Mouse (Mus musculus): ENCODE results near the gene Podxl2. TPM values are rescaled to one million over a fixed set of nuclear protein-coding genes. Genes with fewer than 3 reads are reported as not detected.

Podxl2 gene
- polyA plus RNA-seq (2017; shearing (Covaris generic)), result not detected

DNA sequence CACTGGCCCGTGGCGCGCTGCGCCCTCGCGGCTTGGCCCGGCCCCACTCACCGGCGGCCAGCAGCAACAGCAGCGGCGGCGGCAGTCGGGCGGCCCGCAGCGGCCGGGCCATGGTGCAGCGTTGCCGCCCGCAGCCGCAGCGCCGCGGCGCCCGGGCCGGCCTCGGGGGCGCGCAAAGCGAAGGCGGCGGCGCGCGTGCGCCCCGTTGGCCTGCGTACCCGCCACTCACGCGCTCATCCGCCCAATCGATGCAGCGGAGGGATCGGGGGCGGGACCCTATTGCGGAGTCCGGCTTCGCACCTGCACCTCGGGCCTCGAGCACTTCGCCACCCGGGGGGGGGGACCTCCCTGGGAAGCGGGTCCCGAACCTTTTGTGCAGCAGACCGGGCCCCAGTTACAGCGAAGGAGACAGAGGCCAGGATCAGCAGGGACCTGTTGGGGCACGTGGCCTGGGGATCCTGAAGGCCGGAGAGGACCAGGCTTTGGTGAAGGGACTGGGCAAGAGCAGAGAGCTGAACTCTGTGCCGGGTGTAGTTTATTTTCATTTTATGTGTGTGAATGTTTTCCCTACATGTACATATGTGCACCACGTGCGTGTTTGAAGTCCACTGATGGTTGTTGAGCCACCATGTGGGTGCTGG is at the start of gene Podxl2:
Gene Podxl2, minus strand, starts transcription at position 177 of the 641 bp plus-strand sequence.

DNA sequence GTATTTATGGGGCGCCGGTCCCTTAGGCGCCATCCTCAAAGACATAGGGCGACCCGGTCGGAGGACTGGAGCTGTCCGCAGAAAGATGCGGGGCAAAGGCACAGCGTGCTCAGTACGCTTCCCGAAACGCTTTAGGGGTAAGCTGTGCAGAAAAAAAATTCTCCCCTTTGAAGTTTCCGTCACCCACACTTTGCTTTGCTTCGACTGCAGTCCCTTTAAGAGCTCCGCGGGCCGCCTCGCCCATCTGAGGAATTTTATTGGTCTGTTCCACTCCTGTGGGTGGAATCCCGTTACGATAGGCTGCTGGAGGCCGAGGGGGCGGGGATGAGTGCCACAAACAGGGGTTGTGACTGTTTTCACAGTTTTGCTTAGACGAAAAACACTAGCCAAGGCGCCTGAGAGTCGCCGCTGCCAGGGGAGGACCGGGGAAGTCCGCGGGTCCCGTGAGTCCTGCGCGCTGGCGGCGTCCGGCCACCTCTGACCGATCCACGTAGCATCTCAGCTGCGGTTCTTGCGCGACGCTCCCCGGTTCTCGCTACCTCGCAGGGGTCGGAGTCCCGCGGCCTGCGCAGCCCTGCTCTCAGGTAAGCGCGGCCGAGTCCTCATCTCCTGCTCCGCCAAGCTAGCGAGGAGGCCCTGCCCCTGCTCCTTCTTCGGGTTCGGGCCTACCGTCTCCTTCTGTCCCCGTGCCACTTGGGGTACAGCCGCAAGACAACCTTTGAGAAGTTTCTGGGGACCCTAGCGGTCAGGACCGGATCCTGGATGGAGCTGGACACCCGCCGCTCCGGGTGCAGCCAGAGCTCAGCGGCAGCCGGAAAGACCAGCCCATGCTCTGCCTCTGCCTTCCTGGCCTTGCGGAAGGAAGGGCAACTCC is 27.3 kb upstream of the Podxl2 start, which contains the start of gene Tpra1:
Gene Tpra1, plus strand, starts transcription at position 305 of the 874 bp plus-strand sequence.

DNA sequence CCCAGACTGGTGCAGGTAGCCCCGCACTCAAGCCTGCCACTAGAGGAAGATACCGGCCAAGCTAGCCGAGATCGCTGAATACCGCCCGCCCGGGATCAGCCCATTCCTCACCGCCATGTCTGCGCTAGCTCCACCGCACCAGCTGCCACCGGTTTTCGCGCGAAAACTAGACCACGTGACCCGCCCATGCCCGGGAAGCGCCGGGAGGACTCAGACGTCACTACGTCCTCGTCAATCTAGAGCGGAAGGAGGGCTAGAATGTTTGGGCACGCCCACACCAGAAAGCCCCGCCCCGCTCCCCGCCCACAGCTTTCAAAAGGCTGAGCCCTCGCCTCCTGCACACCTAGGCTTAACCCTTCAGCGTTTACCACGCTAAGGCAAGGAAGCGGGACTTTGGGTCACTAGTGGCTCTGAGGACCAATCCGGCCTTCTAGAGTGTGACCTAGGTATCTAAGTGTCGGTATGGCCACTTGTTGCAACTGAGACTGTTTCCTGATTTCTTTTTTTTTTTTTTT is 23.7 kb upstream of the Podxl2 start, which contains the start of gene Mcm2:
Gene Mcm2, minus strand, starts transcription at position 247 of the 515 bp plus-strand sequence.

DNA sequence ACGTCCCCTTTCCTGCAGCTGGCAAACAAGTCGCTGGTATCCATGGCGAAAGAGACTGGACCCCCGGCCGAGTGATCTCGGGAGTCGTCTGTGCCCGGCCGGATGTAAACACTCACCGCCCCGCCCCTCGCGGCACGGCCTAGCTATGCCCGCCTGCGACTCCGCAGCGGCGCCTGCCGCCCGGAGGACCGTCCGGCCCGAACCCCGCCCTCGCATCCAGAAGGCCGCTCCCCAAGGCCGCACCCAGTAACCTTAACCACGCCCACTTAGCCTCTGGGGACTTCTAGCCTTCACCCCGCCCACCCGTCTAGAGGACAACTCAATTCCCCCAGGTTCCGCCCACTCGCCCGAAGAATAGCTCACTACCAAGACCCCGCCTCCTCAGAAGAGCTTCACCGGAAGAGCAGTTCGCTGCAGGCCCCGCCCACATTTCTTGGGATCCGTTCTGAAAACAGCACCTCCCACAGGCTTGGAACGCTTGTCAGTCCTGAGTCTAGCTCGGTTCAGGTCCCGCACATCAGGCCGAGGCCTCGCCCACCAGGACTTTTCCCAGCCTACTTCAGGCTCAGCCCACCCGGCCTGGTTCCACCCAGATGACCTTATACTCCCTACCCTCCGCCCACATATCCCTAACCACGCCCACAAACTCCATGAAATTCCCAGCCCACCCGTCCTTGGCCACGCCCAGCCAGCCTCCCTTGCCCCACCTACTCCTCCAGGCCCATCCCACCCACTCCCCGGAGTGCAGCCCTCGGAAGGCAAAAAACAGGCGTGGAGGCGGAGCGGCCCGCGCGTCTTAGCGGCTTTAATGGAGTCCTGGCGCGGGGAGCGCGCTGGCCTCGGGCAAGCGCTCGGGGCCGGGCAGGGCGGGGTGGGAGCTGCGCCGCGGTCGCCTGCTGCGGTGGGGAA is 32.8 kb downstream of the Podxl2 start, which contains the start of gene Abtb1:
Gene Abtb1, minus strand, starts transcription at position 204 of the 909 bp plus-strand sequence.

Other genes with a start within 250 kb of the Podxl2 start
- not detected for gene Kbtbd12, start 237.1 kb downstream of the Podxl2 start, polyA plus RNA-seq (2017; shearing (Covaris generic))
- gene Mgll, start 150.6 kb downstream of the Podxl2 start, polyA plus RNA-seq (2017; shearing (Covaris generic)), result not detected
- 66.9 TPM for gene Abtb1, start 33.1 kb downstream of the Podxl2 start, polyA plus RNA-seq (2017; shearing (Covaris generic))
- gene Mcm2, start 23.7 kb upstream of the Podxl2 start, polyA plus RNA-seq (2017; shearing (Covaris generic)), result 62.8 TPM
- gene Tpra1, start 27.2 kb upstream of the Podxl2 start, polyA plus RNA-seq (2017; shearing (Covaris generic)), result 118 TPM

Measured in naive thymus-derived CD4-positive, alpha-beta T cell, adult 5 months (primary cell).